Mouse (Mus musculus): Measurements from ENCODE around the gene Zfand3. TPM values are rescaled to one million over a fixed set of nuclear protein-coding genes. Genes with fewer than 3 reads are reported as not detected.

Gene Zfand3
- polyA plus RNA-seq, 1 experiment = 122 TPM

DNA sequence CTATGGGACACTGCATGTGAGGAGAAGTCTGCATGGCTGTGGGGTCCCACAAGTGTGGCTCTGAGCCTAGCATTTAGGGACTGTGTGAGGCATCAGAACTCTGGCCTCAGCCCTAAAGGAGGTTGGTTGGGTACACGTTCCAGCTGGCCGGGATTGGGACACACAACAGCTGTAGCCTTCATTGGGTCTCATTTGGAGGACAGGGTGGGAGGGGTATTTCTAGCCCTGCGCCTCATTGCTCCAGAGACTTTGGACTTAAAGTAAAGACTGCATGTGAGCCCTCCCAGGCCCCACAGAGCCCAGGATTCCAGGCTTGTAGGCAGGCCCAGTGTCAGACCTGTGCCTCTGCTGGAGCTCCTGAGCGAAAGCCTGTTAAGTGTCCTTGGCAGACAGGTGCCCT, 225.9 kb downstream of the Zfand3 start:
- Histone ChIP-seq H3K4me3 (replicated peaks; ENCODE audit: extremely low read depth, low read depth, low read length) (no peak overlapping the region), H3K4me1 (ENCODE audit: control insufficient read depth, insufficient read depth, low read length) (peaks cover 10% of the 10 kb centered on the region)
- TF ChIP-seq CTCF (IDR thresholded peaks at IDR 0.05; ENCODE audit: insufficient read depth, low read length) (no peak), POLR2A (IDR thresholded peaks at IDR 0.05; ENCODE audit: borderline replicate concordance, extremely low read depth, low read depth, low read length) (no peak)
- DNase-seq = no peak
- WGBS = 79% methylated on average over 4 of the region's 4 CpGs

- Histone ChIP-seq H3K4me1 (ENCODE audit: control insufficient read depth, insufficient read depth, low read length) (peaks cover 10% of the 10 kb centered on the region), H3K4me3 (replicated peaks; ENCODE audit: extremely low read depth, low read depth, low read length) (no peak overlapping the region)
- 74% methylated on average over 1 of the region's 1 CpGs for WGBS
- DNase-seq = no peak
- TF ChIP-seq POLR2A (IDR thresholded peaks at IDR 0.05; ENCODE audit: borderline replicate concordance, extremely low read depth, low read depth, low read length) (no peak), CTCF (IDR thresholded peaks at IDR 0.05; ENCODE audit: insufficient read depth, low read length) (no peak)
Measured at GRCm38 (mm10) chr17:30231483-30231882, 226.9 kb downstream of the Zfand3 start.

- DNase-seq = no peak
- 83% methylated on average over 4 of the region's 4 CpGs for WGBS
- H3K4me1 ChIP-seq (ENCODE audit: control insufficient read depth, insufficient read depth, low read length) = peaks cover 10% of the 10 kb centered on the region
- no peak for TF ChIP-seq CTCF (IDR thresholded peaks at IDR 0.05; ENCODE audit: insufficient read depth, low read length)
- TF ChIP-seq POLR2A (IDR thresholded peaks at IDR 0.05; ENCODE audit: borderline replicate concordance, extremely low read depth, low read depth, low read length) = no peak
- no peak overlapping the region for H3K4me3 ChIP-seq (replicated peaks; ENCODE audit: extremely low read depth, low read depth, low read length)
Measured at GRCm38 (mm10) chr17:30232698-30233097, 228.2 kb downstream of the Zfand3 start.

DNA sequence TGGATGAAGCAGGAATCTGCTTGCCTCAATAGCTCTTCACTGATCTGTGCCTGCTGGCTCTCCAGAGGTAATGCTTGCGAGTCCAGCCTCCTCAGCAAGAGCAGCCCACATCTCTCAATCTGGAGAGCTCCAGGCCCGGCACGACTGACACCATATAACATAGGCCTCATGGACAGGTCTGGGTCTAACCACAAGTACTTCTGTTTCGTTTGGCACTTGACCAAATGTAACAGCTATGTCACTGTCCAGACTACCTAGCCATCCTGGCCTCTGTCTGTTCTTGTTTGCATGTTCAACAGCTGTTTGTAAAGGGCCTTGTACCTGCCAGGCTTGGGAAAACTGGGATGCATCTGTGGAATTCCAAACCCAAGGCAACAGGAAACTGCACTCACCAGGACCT, 230.8 kb downstream of the Zfand3 start:
- 65% methylated on average over 4 of the region's 4 CpGs for WGBS
- no peaks in the 10 kb centered on the region; the same call in 1 of the 2 replicates for H3K4me1 ChIP-seq (ENCODE audit: control insufficient read depth, insufficient read depth, low read length)
- no peak for TF ChIP-seq POLR2A (IDR thresholded peaks at IDR 0.05; ENCODE audit: borderline replicate concordance, extremely low read depth, low read depth, low read length)
- no peak for TF ChIP-seq CTCF (IDR thresholded peaks at IDR 0.05; ENCODE audit: insufficient read depth, low read length)
- DNase-seq = no peak
- H3K4me3 ChIP-seq (replicated peaks; ENCODE audit: extremely low read depth, low read depth, low read length) = no peak overlapping the region

DNA sequence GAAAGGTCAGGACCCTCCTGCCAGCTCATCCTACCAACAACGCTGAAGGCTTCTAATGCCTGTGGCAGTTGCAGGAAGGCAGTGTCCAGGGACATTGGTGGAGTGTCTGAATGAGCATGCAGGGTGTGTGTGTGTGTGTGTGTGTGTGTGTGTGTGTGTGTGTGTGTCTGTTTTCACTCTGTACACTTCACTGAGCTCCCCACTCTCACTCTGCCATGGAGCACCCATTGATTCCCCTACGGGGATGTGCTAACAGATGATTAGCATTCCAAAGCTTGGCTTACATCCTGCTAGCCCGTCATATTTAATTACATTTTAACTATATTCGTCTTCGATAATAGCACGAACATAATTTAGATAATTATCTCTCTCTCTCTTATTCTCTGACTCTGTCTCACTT, 232.1 kb downstream of the Zfand3 start:
- no peak overlapping the region for H3K4me3 ChIP-seq (replicated peaks; ENCODE audit: extremely low read depth, low read depth, low read length)
- H3K4me1 ChIP-seq (ENCODE audit: control insufficient read depth, insufficient read depth, low read length) = no peaks in the 10 kb centered on the region; the same call in 1 of the 2 replicates
- no peak for TF ChIP-seq CTCF (IDR thresholded peaks at IDR 0.05; ENCODE audit: insufficient read depth, low read length)
- no peak for TF ChIP-seq POLR2A (IDR thresholded peaks at IDR 0.05; ENCODE audit: borderline replicate concordance, extremely low read depth, low read depth, low read length)
- DNase-seq = no peak
- WGBS = 68% methylated on average over 6 of the region's 6 CpGs

DNA sequence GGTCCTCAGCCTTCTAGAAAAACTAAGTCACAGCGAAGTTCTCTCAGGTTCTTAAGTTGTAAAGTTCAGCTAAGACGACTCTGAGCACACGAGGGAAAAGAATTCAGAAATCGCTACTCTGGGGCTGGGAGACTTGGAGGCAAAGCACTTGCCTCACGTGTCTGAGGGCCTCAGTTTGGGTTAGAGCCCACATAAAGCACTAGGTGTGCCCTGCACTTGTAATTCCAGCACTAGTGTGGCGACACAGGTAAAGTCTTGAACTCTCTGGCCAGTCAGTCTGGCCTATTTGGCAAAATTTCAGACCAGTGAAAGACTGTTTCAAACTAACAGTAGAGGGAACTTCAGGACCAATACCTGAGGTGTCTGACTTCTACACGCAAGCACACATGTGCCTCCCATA, 233.1 kb downstream of the Zfand3 start:
- H3K4me3 ChIP-seq (replicated peaks; ENCODE audit: extremely low read depth, low read depth, low read length) = no peak overlapping the region
- TF ChIP-seq POLR2A (IDR thresholded peaks at IDR 0.05; ENCODE audit: borderline replicate concordance, extremely low read depth, low read depth, low read length) = no peak
- no peak for TF ChIP-seq CTCF (IDR thresholded peaks at IDR 0.05; ENCODE audit: insufficient read depth, low read length)
- no peaks in the 10 kb centered on the region; the same call in 1 of the 2 replicates for H3K4me1 ChIP-seq (ENCODE audit: control insufficient read depth, insufficient read depth, low read length)
- 78% methylated on average over 7 of the region's 7 CpGs for WGBS
- DNase-seq = peak; percentile 47

- Histone ChIP-seq H3K4me1 (ENCODE audit: control insufficient read depth, insufficient read depth, low read length) (no peaks in the 10 kb centered on the region; the same call in 1 of the 2 replicates), H3K4me3 (replicated peaks; ENCODE audit: extremely low read depth, low read depth, low read length) (no peak overlapping the region)
- no peak for TF ChIP-seq POLR2A (IDR thresholded peaks at IDR 0.05; ENCODE audit: borderline replicate concordance, extremely low read depth, low read depth, low read length)
- TF ChIP-seq CTCF (IDR thresholded peaks at IDR 0.05; ENCODE audit: insufficient read depth, low read length) = no peak
- no peak for DNase-seq
- 53% methylated on average over 5 of the region's 5 CpGs for WGBS
Measured at GRCm38 (mm10) chr17:30239458-30239857, 234.9 kb downstream of the Zfand3 start.

DNA sequence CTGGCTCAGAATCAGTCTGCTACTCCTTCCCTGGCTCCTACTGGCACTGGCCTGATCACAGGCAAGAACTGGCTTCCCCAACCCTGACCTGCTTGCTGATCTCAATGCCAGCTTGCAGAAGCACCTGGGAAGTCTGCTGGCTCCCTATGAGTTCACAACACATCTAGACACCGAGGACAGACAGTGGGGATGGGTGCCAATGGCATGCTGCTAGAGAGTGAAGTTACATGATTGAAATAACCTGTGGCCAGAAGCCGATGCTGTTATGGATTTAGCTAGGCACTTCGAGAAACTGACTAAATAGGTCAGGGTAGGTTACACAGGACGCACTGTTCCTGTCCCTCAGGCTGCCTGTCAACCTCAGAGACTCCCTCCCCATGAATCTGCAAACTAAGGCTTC, 236.1 kb downstream of the Zfand3 start:
- TF ChIP-seq POLR2A (IDR thresholded peaks at IDR 0.05; ENCODE audit: borderline replicate concordance, extremely low read depth, low read depth, low read length) (no peak), CTCF (IDR thresholded peaks at IDR 0.05; ENCODE audit: insufficient read depth, low read length) (no peak)
- Histone ChIP-seq H3K4me3 (replicated peaks; ENCODE audit: extremely low read depth, low read depth, low read length) (no peak overlapping the region), H3K4me1 (ENCODE audit: control insufficient read depth, insufficient read depth, low read length) (no peaks in the 10 kb centered on the region; the same call in 1 of the 2 replicates)
- DNase-seq = no peak
- WGBS = 74% methylated on average over 4 of the region's 4 CpGs

GRCm38 (mm10) chr17:30241061-30241460, 236.5 kb downstream of the Zfand3 start:
- H3K4me1 ChIP-seq (ENCODE audit: control insufficient read depth, insufficient read depth, low read length) = no peaks in the 10 kb centered on the region; the same call in 1 of the 2 replicates
- TF ChIP-seq CTCF (IDR thresholded peaks at IDR 0.05; ENCODE audit: insufficient read depth, low read length) = no peak
- TF ChIP-seq POLR2A (IDR thresholded peaks at IDR 0.05; ENCODE audit: borderline replicate concordance, extremely low read depth, low read depth, low read length) = no peak
- no peak for DNase-seq
- WGBS = 83% methylated on average over 6 of the region's 6 CpGs
- H3K4me3 ChIP-seq (replicated peaks; ENCODE audit: extremely low read depth, low read depth, low read length) = no peak overlapping the region

- no peak overlapping the region for H3K4me3 ChIP-seq (replicated peaks; ENCODE audit: extremely low read depth, low read depth, low read length)
- DNase-seq = no peak
- TF ChIP-seq CTCF (IDR thresholded peaks at IDR 0.05; ENCODE audit: insufficient read depth, low read length) (no peak), POLR2A (IDR thresholded peaks at IDR 0.05; ENCODE audit: borderline replicate concordance, extremely low read depth, low read depth, low read length) (no peak)
- H3K4me1 ChIP-seq (ENCODE audit: control insufficient read depth, insufficient read depth, low read length) = no peaks in the 10 kb centered on the region; the same call in 1 of the 2 replicates
- WGBS = 68% methylated on average over 17 of the region's 17 CpGs
Measured at GRCm38 (mm10) chr17:30241720-30242322, 237.3 kb downstream of the Zfand3 start.
